13 mouse cellular contexts compared by ENCODE assay signal in genomic region chr3:143925322-143925721, GRCm38 (mm10).
DNase-seq lines count a peak whose midpoint lies in the region; ATAC-seq and TF ChIP-seq lines count a peak whose summit lies in the region.
"Had no signal": no experiment of that assay in that cellular context is flagged by ENCODE, and none has a peak within 500 bp of the region (broad histone marks: within the 10 kb centered on the region; RNA-seq: fewer than 3 reads in every experiment).

No protein-coding gene starts in this region.

- peak; percentile 65 for TF ChIP-seq CTCF in intestine, postnatal 0 days (IDR thresholded peaks at IDR 0.05; ENCODE audit: low read depth)
- peak; percentile 33; the same call in 1 of the 2 replicates for TF ChIP-seq CTCF in brain, embryonic 14.5 days (IDR thresholded peaks at IDR 0.05; ENCODE audit: borderline replicate concordance, extremely low read depth, insufficient read depth, insufficient read length)

- peak; percentile 21 for DNase-seq in thymus, postnatal 0 days (ENCODE audit: low spot score)
- no peak for DNase-seq in thymus, postnatal 10 days (ENCODE audit: low spot score in 2 of 2)
- DNase-seq in brain, embryonic 14.5 days (ENCODE audit: low read depth), result no peak
- no peak for DNase-seq in ovary, postnatal 14 days (ENCODE audit: low spot score)
- no peak for DNase-seq in gastrocnemius, adult 8-10 months (ENCODE audit: low spot score in 2 of 2)
- DNase-seq: cerebellum, postnatal 25 days; heart, postnatal 10 days; right cerebral cortex, postnatal 25 days had no signal

- H3K36me3 ChIP-seq in intestine, postnatal 0 days (ENCODE audit: control insufficient read depth, insufficient read depth), result no peaks in the 10 kb centered on the region
- H3K36me3 ChIP-seq in intestine, embryonic 15.5 days, result no peaks in the 10 kb centered on the region
- H3K36me3 ChIP-seq: forebrain, embryonic 15.5 days; limb, embryonic 15.5 days; stomach, embryonic 15.5 days had no signal

- no peaks in the 10 kb centered on the region for H3K9me3 ChIP-seq in intestine, postnatal 0 days (ENCODE audit: control insufficient read depth)
- no peaks in the 10 kb centered on the region for H3K9me3 ChIP-seq in intestine, embryonic 15.5 days
- H3K9me3 ChIP-seq: forebrain, embryonic 15.5 days; limb, embryonic 15.5 days; stomach, embryonic 15.5 days had no signal

- ATAC-seq in intestine, postnatal 0 days, result no peak
- ATAC-seq in intestine, embryonic 15.5 days, result no peak
- ATAC-seq: forebrain, embryonic 15.5 days had no signal

- no peak overlapping the region for H3K9ac ChIP-seq in intestine, postnatal 0 days (ENCODE audit: low read depth, low read length)
- no peak overlapping the region for H3K9ac ChIP-seq in intestine, embryonic 15.5 days
- H3K9ac ChIP-seq: forebrain, embryonic 15.5 days; limb, embryonic 15.5 days; stomach, embryonic 15.5 days had no signal

- no peak overlapping the region for H3K4me2 ChIP-seq in intestine, postnatal 0 days (replicated peaks; ENCODE audit: low read depth)
- no peak overlapping the region for H3K4me2 ChIP-seq in intestine, embryonic 15.5 days (replicated peaks)
- H3K4me2 ChIP-seq: forebrain, embryonic 15.5 days; limb, embryonic 15.5 days; stomach, embryonic 15.5 days had no signal

- H3K4me3 ChIP-seq in intestine, postnatal 0 days (ENCODE audit: low read depth, low read length), result no peak overlapping the region
- H3K4me3 ChIP-seq in intestine, embryonic 15.5 days (replicated peaks), result no peak overlapping the region
- H3K4me3 ChIP-seq: forebrain, embryonic 15.5 days; limb, embryonic 15.5 days; stomach, embryonic 15.5 days had no signal

- no peaks in the 10 kb centered on the region for H3K27me3 ChIP-seq in intestine, postnatal 0 days (replicated peaks; ENCODE audit: control insufficient read depth, insufficient read depth, low read length)
- no peaks in the 10 kb centered on the region for H3K27me3 ChIP-seq in intestine, embryonic 15.5 days (replicated peaks)
- H3K27me3 ChIP-seq: forebrain, embryonic 15.5 days; limb, embryonic 15.5 days; stomach, embryonic 15.5 days had no signal

- no peaks in the 10 kb centered on the region for H3K4me1 ChIP-seq in intestine, postnatal 0 days (replicated peaks; ENCODE audit: control insufficient read depth, insufficient read depth, low read length)
- no peaks in the 10 kb centered on the region for H3K4me1 ChIP-seq in intestine, embryonic 15.5 days (replicated peaks)
- H3K4me1 ChIP-seq: forebrain, embryonic 15.5 days; limb, embryonic 15.5 days; stomach, embryonic 15.5 days had no signal

- TF ChIP-seq POLR2A in brain, embryonic 14.5 days (IDR thresholded peaks at IDR 0.05; ENCODE audit: borderline replicate concordance, extremely low read depth, insufficient read depth, insufficient read length, poor library complexity, severe bottlenecking), result no peak

- no peak overlapping the region for H3K27ac ChIP-seq in intestine, postnatal 0 days (ENCODE audit: low read depth, low read length)
- H3K27ac ChIP-seq in intestine, embryonic 15.5 days, result no peak overlapping the region
- H3K27ac ChIP-seq: forebrain, embryonic 15.5 days; limb, embryonic 15.5 days; stomach, embryonic 15.5 days had no signal

- 67% methylated on average over 6 of the region's 6 CpGs for WGBS in intestine, postnatal 0 days
- 63% methylated on average over 6 of the region's 6 CpGs for WGBS in intestine, embryonic 15.5 days
